Mouse (Mus musculus) forebrain, postnatal 0 days (tissue): ENCODE data around the gene Rps27. TPM values are rescaled to one million over a fixed set of nuclear protein-coding genes. Genes with fewer than 3 reads are reported as not detected.

Experiments
- ATAC-seq: fragments of 200-750 bp; cut with Nextera tagmentation; 2 replicates; pipeline ENCODE4 v1.8.0; 2017; ENCODE audit warnings: mild to moderate bottlenecking, moderate library complexity
- DNase-seq: peaks from one replicate; pipeline ENCODE4 v3.0.0-alpha.2; 2015
- H3K27ac ChIP-seq: fragments of 300-500 bp; sonication (generic); 2 replicates; pipeline ENCODE4 v1.5.1; 2014; ENCODE audit warnings: low read depth, mild to moderate bottlenecking, antibody characterized with exemption, low read length, moderate library complexity, mixed read lengths
- H3K27me3 ChIP-seq: fragments of 300-500 bp; sonication (generic); 2 replicates; pipeline ENCODE4 v1.6.1; 2014; ENCODE audit warnings: mild to moderate bottlenecking, low read length, mixed read lengths; ENCODE audit not compliant: insufficient read depth
- H3K36me3 ChIP-seq: fragments of 300-500 bp; sonication (generic); 2 replicates; pipeline ENCODE4 v1.6.1; 2014; ENCODE audit warnings: mild to moderate bottlenecking, moderate library complexity; ENCODE audit not compliant: insufficient read depth
- H3K4me1 ChIP-seq: fragments of 300-500 bp; sonication (generic); 2 replicates; pipeline ENCODE4 v1.6.1; 2014; ENCODE audit warnings: antibody characterized with exemption; ENCODE audit not compliant: insufficient read depth
- H3K4me2 ChIP-seq: fragments of 300-500 bp; sonication (generic); 2 replicates; pipeline ENCODE4 v1.6.1; 2014; ENCODE audit warnings: low read depth, mild to moderate bottlenecking, moderate library complexity
- H3K4me3 ChIP-seq: fragments of 300-500 bp; sonication (generic); 2 replicates; pipeline ENCODE4 v1.5.1; 2014; ENCODE audit warnings: low read depth, low read length, mixed read lengths
- H3K9ac ChIP-seq: fragments of 300-500 bp; sonication (generic); 2 replicates; pipeline ENCODE4 v1.6.1; 2014; ENCODE audit warnings: mild to moderate bottlenecking
- H3K9me3 ChIP-seq: fragments of 300-500 bp; sonication (generic); 2 replicates; pipeline ENCODE4 v1.6.1; 2016; ENCODE audit warnings: low read length
- CTCF ChIP-seq: sonication (generic); IDR thresholded peaks from 2 replicates; pipeline ENCODE4 v1.5.1; 2016; ENCODE audit warnings: antibody characterized with exemption, control low read depth, low read depth
- WGBS: fragments of 180-500 bp; shearing (Covaris S2); extraction: QIAGEN DNeasy Blood & Tissue Kit; methylation state at CpG from one replicate; pipeline ENCODE4 v1.1.7; 2014; 5-methylcytosine and 5-hydroxymethylcytosine counted together
- polyA plus RNA-seq: library from polyadenylated mRNA; unstranded; fragments of >200 nt; fragmentation: Nextera tagmentation; extraction: Ambion mirVana; gene quantifications from 2 replicates; pipeline ENCODE4 v1.2.1, GENCODE M21; 2015
- total RNA-seq: library from RNA; depleted of rRNA; stranded (reverse); fragments of >200 nt; gene quantifications from 2 replicates; pipeline ENCODE4 v1.2.3, GENCODE M21; 2014

The Rps27 gene
- total and polyA plus RNA-seq, 2 experiments from 2014 or later, result 824 to 3,359 TPM

- peak; percentile 80 for ATAC-seq
- TF ChIP-seq CTCF, result peak; percentile 77
- 13% methylated on average over 6 of the region's 6 CpGs for WGBS
- peak overlapping the region; percentile 41; the same call in 1 of the 2 replicates for H3K9ac ChIP-seq
- peak; percentile 82 for DNase-seq
- 0 out of 2 replicates have a peak, but pooled peaks cover 5% of the 10 kb centered on the region for H3K4me1 ChIP-seq
- no peaks in the 10 kb centered on the region for H3K27me3 ChIP-seq
- no peaks in the 10 kb centered on the region for H3K9me3 ChIP-seq
- H3K4me2 ChIP-seq, result peak overlapping the region; percentile 78
- H3K4me3 ChIP-seq, result peak overlapping the region; percentile 37
- peak overlapping the region; percentile 52; the same call in 1 of the 2 replicates for H3K27ac ChIP-seq
- no peaks in the 10 kb centered on the region for H3K36me3 ChIP-seq
These were observed 6.6 kb upstream of the Rps27 start for GRCm38 (mm10) chr3:90220088-90220487.

GRCm38 (mm10) chr3:90215825-90216380 lies 2.5 kb upstream of the Rps27 start:
- H3K27me3 ChIP-seq, result no peaks in the 10 kb centered on the region
- no peak overlapping the region for H3K4me2 ChIP-seq
- no peak overlapping the region for H3K27ac ChIP-seq
- peaks cover 19% of the 10 kb centered on the region for H3K4me1 ChIP-seq
- H3K9me3 ChIP-seq, result no peaks in the 10 kb centered on the region
- ATAC-seq, result no peak
- no peak for DNase-seq
- no peak overlapping the region for H3K4me3 ChIP-seq
- H3K36me3 ChIP-seq, result peaks cover 15% of the 10 kb centered on the region
- H3K9ac ChIP-seq, result no peak overlapping the region
- no peak for TF ChIP-seq CTCF
- 36% methylated on average over 1 of the region's 1 CpGs for WGBS

DNA sequence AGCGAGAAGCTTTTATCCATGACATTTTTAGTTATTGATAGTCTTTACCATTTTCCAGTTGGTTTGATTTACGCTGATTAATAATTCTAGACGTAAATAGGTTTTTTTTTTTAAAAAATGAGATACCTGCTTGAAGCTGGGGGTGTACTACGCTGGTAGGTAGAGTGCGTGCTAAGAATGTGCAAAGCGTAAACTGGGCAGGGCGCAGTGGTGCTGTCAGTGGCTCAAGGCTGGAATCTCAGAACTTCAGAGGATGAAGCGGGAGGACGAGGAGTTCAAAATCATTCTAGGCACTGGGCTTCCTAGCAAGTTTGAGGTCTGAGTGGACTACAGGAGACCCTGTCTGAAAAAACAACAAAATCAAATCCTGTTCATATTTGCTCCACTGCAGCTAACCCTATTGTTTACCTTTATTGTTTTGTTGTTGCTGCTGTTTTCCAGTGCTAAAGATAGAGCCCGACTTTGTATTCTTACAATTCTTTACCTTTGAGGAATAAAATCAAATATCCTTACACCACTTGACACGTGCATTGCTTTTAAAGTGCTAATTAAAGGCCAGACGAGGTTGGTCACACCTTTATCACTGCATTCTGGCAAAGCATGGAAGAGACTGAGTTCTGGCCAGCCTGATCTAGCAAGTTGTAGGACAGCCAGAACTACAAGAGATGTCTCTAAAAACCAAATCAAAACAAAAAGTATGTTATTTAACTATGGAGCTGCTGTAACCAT lies 669 bp upstream of the Rps27 start:
- Histone ChIP-seq H3K9me3 (no peaks in the 10 kb centered on the region), H3K4me3 (peak overlapping the region; percentile 74), H3K27me3 (no peaks in the 10 kb centered on the region), H3K9ac (peak overlapping the region; percentile 91), H3K4me1 (peaks cover 14% of the 10 kb centered on the region), H3K27ac (peak overlapping the region; percentile 85), H3K4me2 (peak overlapping the region; percentile 53), H3K36me3 (peaks cover 31% of the 10 kb centered on the region)
- no peak for TF ChIP-seq CTCF
- 11% methylated on average over 12 of the region's 12 CpGs for WGBS
- peak; percentile 28; the same call in 1 of the 2 replicates for ATAC-seq
- DNase-seq, result no peak

DNA sequence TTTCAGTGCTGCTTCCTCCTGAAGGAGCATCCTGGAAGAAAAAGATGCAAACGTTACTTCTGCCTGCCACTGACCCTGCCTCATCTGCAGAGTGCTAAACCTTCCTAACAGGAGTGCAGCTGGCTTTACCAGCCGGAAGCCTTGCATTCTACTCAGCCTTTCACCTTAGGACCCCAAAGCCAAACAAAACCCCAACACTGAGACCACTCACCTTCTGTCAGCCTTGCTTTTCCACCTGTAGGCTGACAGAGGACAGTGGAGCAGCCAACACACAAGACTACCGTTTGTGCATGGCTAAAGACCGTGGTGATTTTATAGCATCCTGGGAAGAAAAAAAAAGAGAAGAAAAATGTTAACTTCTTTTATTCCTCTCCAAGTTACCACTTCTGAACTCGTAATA lies 728 bp downstream of the Rps27 start:
- no peak for TF ChIP-seq CTCF
- ATAC-seq (no peak), DNase-seq (no peak)
- no peaks in the 10 kb centered on the region for H3K9me3 ChIP-seq
- H3K4me3 ChIP-seq, result peak overlapping the region; percentile 74
- H3K27ac ChIP-seq, result peak overlapping the region; percentile 85; the same call in 1 of the 2 replicates
- WGBS, result 23% methylated on average over 5 of the region's 5 CpGs
- H3K9ac ChIP-seq, result peak overlapping the region; percentile 91
- H3K4me2 ChIP-seq, result peak overlapping the region; percentile 53
- H3K36me3 ChIP-seq, result peaks cover 44% of the 10 kb centered on the region
- peaks cover 14% of the 10 kb centered on the region for H3K4me1 ChIP-seq
- H3K27me3 ChIP-seq, result no peaks in the 10 kb centered on the region

DNA sequence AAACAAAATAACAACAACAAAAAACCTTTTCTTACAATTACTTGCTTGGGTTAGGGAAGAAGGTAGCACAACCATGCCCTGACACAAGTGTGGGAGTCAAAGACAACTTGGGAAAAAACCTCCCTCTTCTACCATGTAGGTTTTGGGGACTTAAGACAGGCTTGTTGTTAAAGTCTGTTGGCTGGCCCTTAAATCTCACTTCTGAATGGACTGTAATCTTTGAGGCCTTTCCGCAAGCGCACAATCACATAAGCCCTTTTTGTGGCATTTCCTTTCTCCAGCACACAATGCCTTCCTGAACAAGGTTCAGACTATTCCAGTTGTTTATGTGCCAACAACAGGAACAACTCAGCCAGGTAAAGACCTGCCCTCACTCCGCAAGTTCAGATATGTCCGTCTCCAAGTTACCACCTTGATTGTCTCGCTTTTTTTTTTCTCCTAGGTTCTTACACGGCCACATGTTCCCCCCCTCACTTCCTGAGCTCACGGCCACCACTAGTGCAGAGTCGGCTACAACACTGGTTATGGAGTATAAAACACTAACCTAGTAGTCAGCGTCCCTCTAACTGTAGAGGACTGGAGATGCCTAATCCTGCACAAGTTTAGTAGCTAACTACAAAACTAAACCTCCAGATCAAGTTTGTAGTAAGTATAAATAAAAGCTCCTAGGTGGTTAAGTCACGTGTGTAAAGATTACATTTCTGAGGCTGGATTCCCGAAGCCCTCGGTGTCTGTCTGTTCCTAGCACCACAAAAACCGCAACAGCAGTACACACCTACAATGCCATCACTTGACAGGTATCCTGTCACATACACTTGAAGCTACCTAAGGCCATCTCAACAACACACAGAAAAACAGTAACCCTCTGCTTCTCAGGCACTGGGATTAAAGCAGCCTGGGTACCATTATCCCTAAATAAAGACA lies 1.7 kb downstream of the Rps27 start:
- Histone ChIP-seq H3K4me3 (no peak overlapping the region), H3K4me1 (peaks cover 14% of the 10 kb centered on the region), H3K9me3 (no peaks in the 10 kb centered on the region), H3K27me3 (no peaks in the 10 kb centered on the region), H3K36me3 (peaks cover 46% of the 10 kb centered on the region), H3K9ac (no peak overlapping the region), H3K27ac (no peak overlapping the region), H3K4me2 (peak overlapping the region; percentile 53)
- DNase-seq (no peak), ATAC-seq (no peak)
- TF ChIP-seq CTCF, result no peak
- 81% methylated on average over 13 of the region's 13 CpGs for WGBS

DNA sequence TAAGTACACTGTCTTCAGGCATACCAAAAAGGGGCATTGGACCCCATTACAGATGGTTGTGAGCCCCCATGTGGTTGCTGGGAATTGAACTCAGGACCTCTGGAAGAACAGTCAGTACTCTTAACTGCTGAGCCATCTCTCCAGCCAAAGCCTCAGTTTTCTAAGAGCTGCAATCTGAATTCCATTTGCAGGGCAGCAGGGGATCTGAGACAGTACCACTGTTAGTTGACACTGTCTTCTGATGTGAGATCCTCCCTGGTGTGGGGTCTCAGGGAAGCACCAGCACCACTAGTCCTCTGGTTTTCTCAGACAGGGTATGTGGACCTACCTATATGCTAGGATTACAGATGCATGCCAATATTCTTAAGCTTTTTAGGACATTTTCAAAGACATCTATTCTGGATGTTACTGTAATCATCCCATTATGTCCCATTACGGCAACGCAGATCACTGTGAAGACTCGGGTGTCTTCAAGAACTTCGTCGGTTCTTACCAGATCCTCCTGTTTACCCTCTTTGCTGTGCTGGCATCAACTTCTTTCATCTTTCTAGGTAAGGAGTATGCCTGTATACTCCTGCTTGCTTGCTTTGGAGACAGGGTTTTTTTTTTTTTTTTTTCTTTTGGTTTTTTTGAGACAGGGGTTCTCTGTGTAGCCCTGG lies 3.4 kb downstream of the Rps27 start:
- Histone ChIP-seq H3K4me1 (peaks cover 14% of the 10 kb centered on the region), H3K9me3 (no peaks in the 10 kb centered on the region), H3K9ac (no peak overlapping the region), H3K36me3 (peaks cover 46% of the 10 kb centered on the region), H3K27me3 (no peaks in the 10 kb centered on the region), H3K4me2 (no peak overlapping the region), H3K4me3 (no peak overlapping the region), H3K27ac (no peak overlapping the region)
- 89% methylated on average over 5 of the region's 5 CpGs for WGBS
- DNase-seq, result no peak
- ATAC-seq, result no peak
- TF ChIP-seq CTCF, result no peak
